Mouse (Mus musculus): ENCODE measurements around the gene Ctnnd2. TPM values are rescaled to one million over a fixed set of nuclear protein-coding genes. Genes with fewer than 3 reads are reported as not detected.
A peak's percentile ranks its signal among the peaks of the same experiment; 100 is the strongest.

The Ctnnd2 gene
- polyA plus RNA-seq, 1 experiment from 2014 or later = 45.1 TPM

- Histone ChIP-seq H3K27ac (ENCODE audit: low read depth, low read length) (no peak overlapping the region), H3K36me3 (ENCODE audit: control insufficient read depth, insufficient read depth, low read length) (0 out of 2 replicates have a peak, but pooled peaks cover 7% of the 10 kb centered on the region), H3K4me3 (ENCODE audit: low read depth, low read length) (no peak overlapping the region), H3K9ac (ENCODE audit: low read length) (no peak overlapping the region), H3K27me3 (replicated peaks; ENCODE audit: control insufficient read depth, insufficient read depth, low read length) (no peaks in the 10 kb centered on the region), H3K4me2 (ENCODE audit: low read length) (no peak overlapping the region), H3K9me3 (replicated peaks; ENCODE audit: control insufficient read depth, low read length) (no peaks in the 10 kb centered on the region), H3K4me1 (ENCODE audit: control insufficient read depth, insufficient read depth, low read length) (no peaks in the 10 kb centered on the region)
- 63% methylated on average over 16 of the region's 16 CpGs for WGBS
- no peak for ATAC-seq
- no peak for DNase-seq (ENCODE audit: low spot score)
These were observed 802.8 kb downstream of the Ctnnd2 start for GRCm38 (mm10) chr15:30974991-30975775.

GRCm38 (mm10) chr15:30977166-30977740 lies 804.9 kb downstream of the Ctnnd2 start:
- Histone ChIP-seq H3K4me2 (ENCODE audit: low read length) (no peak overlapping the region), H3K27me3 (replicated peaks; ENCODE audit: control insufficient read depth, insufficient read depth, low read length) (no peaks in the 10 kb centered on the region), H3K36me3 (ENCODE audit: control insufficient read depth, insufficient read depth, low read length) (0 out of 2 replicates have a peak, but pooled peaks cover 3% of the 10 kb centered on the region), H3K9ac (ENCODE audit: low read length) (no peak overlapping the region), H3K4me3 (ENCODE audit: low read depth, low read length) (no peak overlapping the region), H3K9me3 (replicated peaks; ENCODE audit: control insufficient read depth, low read length) (no peaks in the 10 kb centered on the region), H3K4me1 (ENCODE audit: control insufficient read depth, insufficient read depth, low read length) (no peaks in the 10 kb centered on the region), H3K27ac (ENCODE audit: low read depth, low read length) (no peak overlapping the region)
- WGBS = 87% methylated on average over 11 of the region's 11 CpGs
- no peak for ATAC-seq
- DNase-seq (ENCODE audit: low spot score) = no peak

GRCm38 (mm10) chr15:30986890-30987289 lies 814.5 kb downstream of the Ctnnd2 start:
- no peak overlapping the region for H3K9ac ChIP-seq (ENCODE audit: low read length)
- DNase-seq (ENCODE audit: low spot score) = no peak
- WGBS = 91% methylated on average over 2 of the region's 2 CpGs

GRCm38 (mm10) chr15:30990421-30991252 lies 818.2 kb downstream of the Ctnnd2 start:
- no peaks in the 10 kb centered on the region for H3K4me1 ChIP-seq (ENCODE audit: control insufficient read depth, insufficient read depth, low read length)
- no peaks in the 10 kb centered on the region for H3K27me3 ChIP-seq (replicated peaks; ENCODE audit: control insufficient read depth, insufficient read depth, low read length)
- H3K9ac ChIP-seq (ENCODE audit: low read length) = no peak overlapping the region
- H3K9me3 ChIP-seq (replicated peaks; ENCODE audit: control insufficient read depth, low read length) = no peaks in the 10 kb centered on the region
- no peak for ATAC-seq
- no peaks in the 10 kb centered on the region for H3K36me3 ChIP-seq (ENCODE audit: control insufficient read depth, insufficient read depth, low read length)
- no peak overlapping the region for H3K27ac ChIP-seq (ENCODE audit: low read depth, low read length)
- H3K4me3 ChIP-seq (ENCODE audit: low read depth, low read length) = no peak overlapping the region
- DNase-seq (ENCODE audit: low spot score) = no peak
- H3K4me2 ChIP-seq (ENCODE audit: low read length) = no peak overlapping the region
- WGBS = 76% methylated on average over 15 of the region's 15 CpGs

More at GRCm38 (mm10) chr15:30986890-30987289, 814.5 kb downstream of the Ctnnd2 start:
- Histone ChIP-seq H3K4me3 (ENCODE audit: low read depth, low read length) (no peak overlapping the region), H3K27me3 (replicated peaks; ENCODE audit: control insufficient read depth, insufficient read depth, low read length) (no peaks in the 10 kb centered on the region), H3K4me2 (ENCODE audit: low read length) (no peak overlapping the region), H3K4me1 (ENCODE audit: control insufficient read depth, insufficient read depth, low read length) (no peaks in the 10 kb centered on the region), H3K36me3 (ENCODE audit: control insufficient read depth, insufficient read depth, low read length) (no peaks in the 10 kb centered on the region), H3K27ac (ENCODE audit: low read depth, low read length) (no peak overlapping the region), H3K9me3 (replicated peaks; ENCODE audit: control insufficient read depth, low read length) (no peaks in the 10 kb centered on the region)
- ATAC-seq = no peak

GRCm38 (mm10) chr15:30992357-30992756 lies 820.0 kb downstream of the Ctnnd2 start:
- 93% methylated on average over 12 of the region's 12 CpGs for WGBS
- H3K4me3 ChIP-seq (ENCODE audit: low read depth, low read length) = no peak overlapping the region
- DNase-seq (ENCODE audit: low spot score) (no peak), ATAC-seq (no peak)
- no peak overlapping the region for H3K9ac ChIP-seq (ENCODE audit: low read length)
- H3K36me3 ChIP-seq (ENCODE audit: control insufficient read depth, insufficient read depth, low read length) = no peaks in the 10 kb centered on the region
- H3K27ac ChIP-seq (ENCODE audit: low read depth, low read length) = no peak overlapping the region
- no peak overlapping the region for H3K4me2 ChIP-seq (ENCODE audit: low read length)
- no peaks in the 10 kb centered on the region for H3K4me1 ChIP-seq (ENCODE audit: control insufficient read depth, insufficient read depth, low read length)
- H3K27me3 ChIP-seq (replicated peaks; ENCODE audit: control insufficient read depth, insufficient read depth, low read length) = no peaks in the 10 kb centered on the region
- H3K9me3 ChIP-seq (replicated peaks; ENCODE audit: control insufficient read depth, low read length) = no peaks in the 10 kb centered on the region

GRCm38 (mm10) chr15:30992901-30993300 lies 820.5 kb downstream of the Ctnnd2 start:
- DNase-seq (ENCODE audit: low spot score) = no peak
- H3K36me3 ChIP-seq (ENCODE audit: control insufficient read depth, insufficient read depth, low read length) = no peaks in the 10 kb centered on the region
- H3K27ac ChIP-seq (ENCODE audit: low read depth, low read length) = no peak overlapping the region
- no peak overlapping the region for H3K9ac ChIP-seq (ENCODE audit: low read length)
- ATAC-seq = no peak
- no peaks in the 10 kb centered on the region for H3K4me1 ChIP-seq (ENCODE audit: control insufficient read depth, insufficient read depth, low read length)
- H3K4me2 ChIP-seq (ENCODE audit: low read length) = no peak overlapping the region
- 97% methylated on average over 3 of the region's 3 CpGs for WGBS
- no peak overlapping the region for H3K4me3 ChIP-seq (ENCODE audit: low read depth, low read length)
- no peaks in the 10 kb centered on the region for H3K27me3 ChIP-seq (replicated peaks; ENCODE audit: control insufficient read depth, insufficient read depth, low read length)
- no peaks in the 10 kb centered on the region for H3K9me3 ChIP-seq (replicated peaks; ENCODE audit: control insufficient read depth, low read length)

- 77% methylated on average over 3 of the region's 3 CpGs for WGBS
- DNase-seq (ENCODE audit: low spot score) = no peak
- Histone ChIP-seq H3K4me3 (ENCODE audit: low read depth, low read length) (no peak overlapping the region), H3K4me1 (ENCODE audit: control insufficient read depth, insufficient read depth, low read length) (no peaks in the 10 kb centered on the region), H3K9me3 (replicated peaks; ENCODE audit: control insufficient read depth, low read length) (no peaks in the 10 kb centered on the region), H3K27me3 (replicated peaks; ENCODE audit: control insufficient read depth, insufficient read depth, low read length) (no peaks in the 10 kb centered on the region), H3K27ac (ENCODE audit: low read depth, low read length) (no peak overlapping the region), H3K36me3 (ENCODE audit: control insufficient read depth, insufficient read depth, low read length) (no peaks in the 10 kb centered on the region), H3K4me2 (ENCODE audit: low read length) (no peak overlapping the region), H3K9ac (ENCODE audit: low read length) (no peak overlapping the region)
- ATAC-seq = no peak
These were observed 823.0 kb downstream of the Ctnnd2 start for GRCm38 (mm10) chr15:30995346-30995745.

- Histone ChIP-seq H3K4me3 (ENCODE audit: low read depth, low read length) (no peak overlapping the region), H3K27me3 (replicated peaks; ENCODE audit: control insufficient read depth, insufficient read depth, low read length) (no peaks in the 10 kb centered on the region), H3K9me3 (replicated peaks; ENCODE audit: control insufficient read depth, low read length) (no peaks in the 10 kb centered on the region), H3K4me2 (ENCODE audit: low read length) (no peak overlapping the region), H3K36me3 (ENCODE audit: control insufficient read depth, insufficient read depth, low read length) (peaks cover 10% of the 10 kb centered on the region; the same call in 1 of the 2 replicates), H3K9ac (ENCODE audit: low read length) (no peak overlapping the region), H3K27ac (ENCODE audit: low read depth, low read length) (no peak overlapping the region), H3K4me1 (ENCODE audit: control insufficient read depth, insufficient read depth, low read length) (no peaks in the 10 kb centered on the region)
- 85% methylated on average over 5 of the region's 5 CpGs for WGBS
- DNase-seq (ENCODE audit: low spot score) (peak; percentile 25), ATAC-seq (no peak)
These were observed 832.1 kb downstream of the Ctnnd2 start for GRCm38 (mm10) chr15:31004468-31004867.

All from forebrain, embryonic 14.5 days (tissue).